Mouse (Mus musculus) E14TG2a.4 (cell line): ENCODE results near the gene Nfya.

ENCODE experiments used
- H3K27me3 ChIP-seq: 2 replicates; pipeline ENCODE4 v1.6.1; 2014; ENCODE audit warnings: low read length, control low read depth; ENCODE audit not compliant: insufficient read depth
- H3K36me3 ChIP-seq: 2 replicates; pipeline ENCODE4 v1.6.1; 2014; ENCODE audit warnings: low read length, control low read depth; ENCODE audit not compliant: insufficient read depth
- H3K4me1 ChIP-seq: replicated peaks from 2 replicates; pipeline ENCODE4 v1.6.1; 2014; ENCODE audit warnings: low read depth, low read length, control low read depth
- H3K4me3 ChIP-seq: replicated peaks from 2 replicates; pipeline ENCODE4 v1.5.1; 2014; ENCODE audit warnings: mild to moderate bottlenecking, low read length
- H3K9me3 ChIP-seq: 2 replicates; pipeline ENCODE4 v1.6.1; 2014; ENCODE audit warnings: low read length, control low read depth
- CTCF ChIP-seq: conservative IDR thresholded peaks from 2 replicates; pipeline ENCODE4 v1.5.1; 2014; ENCODE audit warnings: low read length
- NANOG ChIP-seq: IDR thresholded peaks from 2 replicates; pipeline ENCODE4 v1.6.1; 2014; ENCODE audit warnings: borderline replicate concordance, low read length, mixed read lengths
- POU5F1 ChIP-seq: IDR thresholded peaks from 2 replicates; pipeline ENCODE4 v1.6.1; 2014; ENCODE audit warnings: low read length, borderline replicate concordance

The Nfya gene

DNA sequence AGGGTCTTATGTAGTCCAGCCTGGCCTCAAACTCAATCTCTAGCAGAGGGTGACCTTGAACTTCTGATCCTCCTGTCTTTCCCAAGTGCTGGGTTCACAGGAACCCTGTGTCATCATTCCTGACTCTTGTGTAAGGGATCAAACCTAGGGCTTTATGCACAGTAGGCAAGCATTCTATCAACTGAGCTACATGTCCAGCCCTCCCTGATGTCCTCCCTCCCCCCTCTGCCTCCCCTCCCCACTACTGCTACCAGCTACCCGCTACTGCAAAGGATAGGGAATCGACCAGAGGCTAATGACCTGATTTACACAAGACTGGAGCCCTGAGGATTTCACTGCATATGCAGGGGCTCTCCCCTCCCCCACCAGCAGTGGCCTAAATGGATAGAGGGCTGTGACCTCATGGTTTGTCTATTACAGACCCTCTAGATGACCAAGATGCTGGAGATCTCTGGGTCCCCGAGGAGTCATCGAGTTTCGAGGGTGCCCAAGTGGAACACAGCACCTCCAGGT lies 59.0 kb downstream of the Nfya start:
- TF ChIP-seq NANOG = peak; percentile 19; the same call in 1 of the 2 replicates
- TF ChIP-seq POU5F1 = peak; percentile 63; the same call in 1 of the 2 replicates
- TF ChIP-seq CTCF = no peak
- peaks cover 3% of the 10 kb centered on the region; the same call in 1 of the 2 replicates for H3K9me3 ChIP-seq
- peaks cover 46% of the 10 kb centered on the region for H3K27me3 ChIP-seq
- no peaks in the 10 kb centered on the region for H3K36me3 ChIP-seq
- peaks cover 50% of the 10 kb centered on the region for H3K4me1 ChIP-seq
- no peak overlapping the region for H3K4me3 ChIP-seq

DNA sequence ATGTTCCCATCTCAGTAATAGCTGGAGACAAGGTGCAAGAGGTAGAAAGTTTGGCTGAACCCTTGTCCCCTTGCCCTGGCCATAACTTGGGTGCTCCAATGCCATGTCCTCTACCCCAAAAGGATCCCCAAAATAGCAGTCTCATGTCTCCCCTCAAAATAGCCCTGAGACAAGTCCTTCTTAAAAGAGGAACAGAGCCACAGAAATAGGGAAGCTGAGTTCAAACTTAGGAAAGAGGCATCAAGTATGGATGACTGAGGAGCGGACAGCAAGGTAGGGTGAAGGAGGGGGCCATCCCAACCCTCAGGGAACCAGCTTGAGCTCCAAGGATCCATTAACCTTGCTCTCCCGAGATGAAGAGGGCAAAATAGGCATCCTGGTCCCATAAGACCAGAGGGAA lies 62.4 kb downstream of the Nfya start:
- no peak overlapping the region for H3K4me3 ChIP-seq
- no peak for TF ChIP-seq NANOG
- TF ChIP-seq CTCF = no peak
- no peak for TF ChIP-seq POU5F1
- peaks cover 38% of the 10 kb centered on the region for H3K4me1 ChIP-seq
- no peaks in the 10 kb centered on the region for H3K36me3 ChIP-seq
- H3K27me3 ChIP-seq = peaks cover 44% of the 10 kb centered on the region
- H3K9me3 ChIP-seq = peaks cover 3% of the 10 kb centered on the region; the same call in 1 of the 2 replicates

DNA sequence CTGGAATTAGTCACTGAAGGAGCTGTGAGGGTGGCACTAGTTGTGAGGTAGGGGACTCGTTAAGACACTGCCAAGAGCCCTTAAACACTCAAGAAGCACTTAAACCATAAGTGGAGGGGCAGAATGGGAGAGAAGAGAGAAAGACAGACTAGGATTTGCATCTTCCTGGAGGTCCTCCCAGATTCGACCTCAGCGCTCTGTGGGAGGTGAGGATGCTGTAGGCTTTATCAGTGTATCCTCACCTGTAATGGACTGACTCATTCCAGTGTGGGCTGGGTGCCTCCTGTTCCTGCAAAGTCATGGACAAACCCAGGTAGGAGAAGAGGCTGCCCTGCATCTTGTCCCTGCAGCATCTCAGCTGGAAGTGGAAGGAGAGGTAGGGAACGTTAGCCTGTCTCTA lies 62.9 kb downstream of the Nfya start:
- peaks cover 34% of the 10 kb centered on the region for H3K4me1 ChIP-seq
- H3K4me3 ChIP-seq = no peak overlapping the region
- TF ChIP-seq NANOG = no peak
- TF ChIP-seq POU5F1 = no peak
- no peak for TF ChIP-seq CTCF
- peaks cover 3% of the 10 kb centered on the region; the same call in 1 of the 2 replicates for H3K9me3 ChIP-seq
- H3K36me3 ChIP-seq = no peaks in the 10 kb centered on the region
- H3K27me3 ChIP-seq = peaks cover 42% of the 10 kb centered on the region

DNA sequence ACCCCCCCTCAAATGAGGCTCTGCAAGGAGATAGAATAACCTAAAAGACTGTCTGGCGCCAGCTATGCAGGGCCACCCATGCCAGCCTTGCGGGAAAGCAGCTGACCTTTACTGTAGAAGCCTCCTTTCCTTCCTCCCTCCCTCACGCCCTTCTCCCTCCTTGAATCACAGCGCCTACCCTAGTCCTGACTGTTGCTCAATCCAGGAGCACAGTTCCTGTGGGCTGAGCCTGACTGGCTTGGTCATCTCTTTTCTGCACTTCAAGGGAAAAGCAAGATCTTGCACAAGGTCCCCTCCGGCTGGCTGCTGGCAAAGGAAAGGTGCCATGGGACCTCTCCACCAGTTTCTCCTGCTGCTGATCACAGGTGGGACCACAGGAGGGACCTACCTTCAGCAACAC lies 63.5 kb downstream of the Nfya start, which contains the start of gene Trem2:
TSS of gene Trem2 (plus strand) at position 171 of the 400 bp plus-strand sequence.
- peaks cover 28% of the 10 kb centered on the region for H3K4me1 ChIP-seq
- peaks cover 37% of the 10 kb centered on the region for H3K27me3 ChIP-seq
- no peak for TF ChIP-seq CTCF
- TF ChIP-seq POU5F1 = no peak
- TF ChIP-seq NANOG = no peak
- H3K4me3 ChIP-seq = no peak within 1 kb of the TSS
- no peaks in the 10 kb centered on the region for H3K36me3 ChIP-seq
- H3K9me3 ChIP-seq = no peaks in the 10 kb centered on the region

DNA sequence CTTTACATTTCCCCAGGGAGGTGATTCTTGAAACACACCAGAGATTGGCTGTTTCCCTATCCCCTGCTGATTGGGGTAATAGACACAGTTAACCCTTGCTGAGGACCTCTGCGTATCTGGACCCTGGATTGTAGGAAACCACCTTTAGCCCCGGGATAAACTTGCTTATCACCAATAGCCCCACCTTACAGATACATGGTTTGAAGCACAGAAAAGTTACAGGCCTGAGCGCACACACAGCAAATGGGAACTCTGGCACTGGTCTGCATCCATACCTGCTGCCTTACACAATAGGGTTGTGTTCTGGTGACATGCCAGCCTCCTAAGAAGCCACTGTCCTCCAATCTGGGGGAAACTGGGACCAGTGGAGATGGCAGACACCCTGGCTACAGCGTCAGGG lies 63.9 kb downstream of the Nfya start:
- TF ChIP-seq POU5F1 (no peak), CTCF (no peak)
- H3K4me1 ChIP-seq = peaks cover 24% of the 10 kb centered on the region
- no peaks in the 10 kb centered on the region for H3K36me3 ChIP-seq
- no peak overlapping the region for H3K4me3 ChIP-seq
- no peaks in the 10 kb centered on the region for H3K9me3 ChIP-seq
- peaks cover 37% of the 10 kb centered on the region for H3K27me3 ChIP-seq

DNA sequence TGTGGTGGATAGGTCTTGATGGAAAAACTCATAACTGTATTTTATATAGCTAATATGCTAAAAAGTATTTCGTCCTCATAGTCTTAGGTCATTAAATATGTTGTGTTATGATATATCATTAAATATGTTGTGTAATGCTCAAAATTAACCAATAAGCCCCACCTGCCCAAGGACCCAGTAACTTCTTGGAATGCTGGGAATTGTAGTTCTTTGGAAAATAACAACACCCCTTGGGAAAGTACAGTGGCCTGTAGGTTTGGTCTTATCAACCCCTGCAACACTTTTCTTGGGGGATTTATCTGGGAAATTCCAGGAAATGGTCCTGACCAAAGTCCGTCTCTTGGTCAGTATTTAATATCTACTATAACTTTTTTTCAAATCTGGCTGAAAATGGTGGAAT lies 66.6 kb downstream of the Nfya start:
- H3K4me3 ChIP-seq = no peak overlapping the region
- no peaks in the 10 kb centered on the region for H3K9me3 ChIP-seq
- H3K36me3 ChIP-seq = no peaks in the 10 kb centered on the region
- TF ChIP-seq NANOG (no peak), CTCF (no peak), POU5F1 (no peak)
- peaks cover 12% of the 10 kb centered on the region; the same call in 1 of the 2 replicates for H3K4me1 ChIP-seq
- H3K27me3 ChIP-seq = peaks cover 20% of the 10 kb centered on the region

DNA sequence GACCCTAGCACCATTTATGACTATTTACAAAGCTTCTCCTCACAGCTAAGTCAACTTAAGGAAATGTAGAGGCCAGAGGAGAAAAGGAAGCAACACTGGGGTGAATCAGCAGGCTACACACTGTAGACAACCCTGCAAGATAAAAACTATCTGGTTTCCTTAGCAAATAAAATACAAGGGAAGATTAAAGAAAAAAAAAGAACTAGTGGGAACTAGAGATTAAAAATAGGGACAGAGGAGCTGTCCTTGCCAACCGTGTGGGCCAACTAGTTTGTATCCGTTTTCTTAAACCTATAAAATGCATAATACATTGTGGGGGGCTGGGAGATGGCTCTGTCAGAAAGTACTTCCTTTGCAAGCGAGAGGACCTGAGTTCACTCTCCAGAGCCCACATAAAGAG lies 67.8 kb downstream of the Nfya start:
- Histone ChIP-seq H3K4me1 (peaks cover 8% of the 10 kb centered on the region; the same call in 1 of the 2 replicates), H3K9me3 (no peaks in the 10 kb centered on the region), H3K4me3 (no peak overlapping the region), H3K36me3 (no peaks in the 10 kb centered on the region), H3K27me3 (peaks cover 11% of the 10 kb centered on the region)
- TF ChIP-seq NANOG (no peak), CTCF (no peak), POU5F1 (no peak)

DNA sequence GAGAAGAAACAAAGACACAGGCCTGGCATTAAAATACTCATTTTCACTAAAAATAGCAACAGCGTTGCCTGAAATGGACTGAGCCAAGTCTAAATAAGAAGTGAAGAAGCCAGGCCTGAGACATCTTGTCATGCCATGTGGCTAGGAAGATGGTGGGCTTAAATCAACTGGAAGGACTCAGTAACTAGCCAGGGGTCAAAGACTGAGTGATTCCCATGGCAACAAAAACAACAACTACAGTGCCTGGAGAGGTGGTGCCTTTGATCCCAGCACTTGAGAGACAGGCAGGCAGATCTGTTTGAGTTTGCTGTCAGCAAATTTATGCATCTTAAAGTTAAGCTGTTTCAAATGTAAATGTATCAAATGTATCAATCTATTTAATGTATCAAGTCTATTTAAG lies 69.4 kb downstream of the Nfya start:
- H3K4me1 ChIP-seq = no peaks in the 10 kb centered on the region
- TF ChIP-seq CTCF (no peak), POU5F1 (no peak), NANOG (no peak)
- H3K36me3 ChIP-seq = no peaks in the 10 kb centered on the region
- H3K4me3 ChIP-seq = no peak overlapping the region
- no peaks in the 10 kb centered on the region for H3K9me3 ChIP-seq
- H3K27me3 ChIP-seq = peaks cover 2% of the 10 kb centered on the region; the same call in 1 of the 2 replicates
